Mouse (Mus musculus): Measurements from ENCODE around the gene Slc25a47.

- no peak for TF ChIP-seq MAZ (IDR thresholded peaks at IDR 0.05; ENCODE audit: low read depth, low read length)
- TF ChIP-seq SIN3A (IDR thresholded peaks at IDR 0.05; ENCODE audit: low read length) = no peak
- TF ChIP-seq EP300 (IDR thresholded peaks at IDR 0.05; ENCODE audit: low read length) = no peak
- no peak for TF ChIP-seq MAX (IDR thresholded peaks at IDR 0.05; ENCODE audit: low read length)
- no peak for TF ChIP-seq NRF1 (IDR thresholded peaks at IDR 0.05; ENCODE audit: low read depth, low read length)
- no peak for TF ChIP-seq CTCF (conservative IDR thresholded peaks at IDR 0.05 in 1 of 2, IDR thresholded peaks at IDR 0.05 in 1 of 2; ENCODE audit: low read depth in 2 of 2, low read length in 2 of 2)
- TF ChIP-seq ZKSCAN1 (IDR thresholded peaks at IDR 0.05; ENCODE audit: borderline replicate concordance, low read depth, low read length) = no peak
- TF ChIP-seq USF2 (conservative IDR thresholded peaks at IDR 0.05; ENCODE audit: low read depth, low read length) = no peak
- no peak for TF ChIP-seq POLR2A (IDR thresholded peaks at IDR 0.05; ENCODE audit: low read depth, low read length)
These were observed 876 bp downstream of the Slc25a47 start for GRCm38 (mm10) chr12:108836722-108837121.
